Mouse (Mus musculus) cortical plate, adult 2 months (tissue): Measurements from ENCODE around the gene Gm13283.
A peak's percentile ranks its signal among the peaks of the same experiment; 100 is the strongest.
"Not testable (repeated sequence)": the region's sequence is repeated elsewhere in the genome, so short reads cannot be mapped to it uniquely, and the experiment has no call there.

ENCODE experiments used
- CTCF ChIP-seq: fragments of 200-500 bp; IDR thresholded peaks from 2 replicates; pipeline ENCODE4 v1.5.1; 2011; ENCODE audit warnings: mild to moderate bottlenecking, control low read depth, low read length; ENCODE audit not compliant: insufficient read depth; ENCODE audit errors: extremely low read depth
- POLR2A ChIP-seq: fragments of 200-500 bp; IDR thresholded peaks from 2 replicates; pipeline ENCODE4 v1.6.1; 2011; ENCODE audit warnings: mild to moderate bottlenecking, low read length, control low read depth; ENCODE audit not compliant: insufficient read depth; ENCODE audit errors: extremely low read depth

GRCm38 (mm10) chr4:88793936-88794675 lies 34.2 kb downstream of the Gm13283 start, which contains the start of gene Gm13275:
- TF ChIP-seq POLR2A = not testable (repeated sequence)
- 0 out of 2 replicates have a peak, but pooled peaks have one; percentile 4 for TF ChIP-seq CTCF
